Mouse (Mus musculus): ENCODE results near the gene Wbp1l.
"Not testable (repeated sequence)": the region's sequence is repeated elsewhere in the genome, so short reads cannot be mapped to it uniquely, and the experiment has no call there.

Wbp1l gene

DNA sequence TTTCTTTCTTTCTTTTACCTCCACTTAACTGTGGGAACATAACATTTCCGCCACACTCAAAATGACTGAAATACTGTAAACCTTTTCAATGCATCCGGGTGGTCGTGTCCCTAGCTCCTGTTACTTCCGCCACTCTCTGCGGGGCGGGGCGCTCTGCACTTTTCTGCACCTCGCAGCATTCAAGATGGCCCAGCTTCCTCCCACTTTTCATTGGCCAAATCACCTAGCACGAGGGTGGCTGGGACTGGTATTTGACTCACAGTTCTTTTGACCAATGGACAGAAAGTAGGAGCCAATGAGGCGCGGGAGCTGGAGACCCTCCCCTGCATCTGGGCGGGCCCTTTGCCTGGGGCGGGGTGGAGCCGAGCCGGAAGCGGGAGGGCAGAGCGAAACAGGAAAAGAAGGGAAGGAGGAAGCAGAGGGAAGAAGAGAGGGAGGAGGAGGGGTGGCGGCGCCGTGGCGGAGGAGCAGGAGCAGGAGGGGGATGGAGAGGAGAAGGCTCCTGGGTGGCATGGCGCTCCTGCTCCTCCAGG, at the start of gene Wbp1l:
Gene Wbp1l, plus strand, starts transcription at position 365 of the 533 bp plus-strand sequence.
- peak; percentile 80 to 94 for DNase-seq (ENCODE audit: low spot score in 2 of 2)

DNA sequence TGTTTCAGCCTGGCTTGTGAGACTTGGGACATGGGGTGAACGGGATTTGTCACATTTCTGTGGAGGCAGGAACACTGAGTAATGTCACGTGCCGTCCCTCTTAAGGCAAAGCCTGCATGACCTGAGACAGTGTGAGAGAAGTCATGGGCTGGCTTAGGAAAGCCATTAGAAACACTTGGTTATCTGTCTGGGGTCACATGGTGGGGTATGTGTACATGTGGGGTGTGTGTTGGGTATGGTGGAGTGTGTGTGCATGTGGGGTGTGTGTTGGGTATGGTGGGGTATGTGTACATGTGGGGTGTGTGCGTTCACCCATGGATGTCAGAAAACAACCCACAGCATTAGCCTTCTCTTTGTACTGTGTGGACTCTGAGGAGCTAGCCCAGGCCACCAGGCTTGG, 48.5 kb upstream of the Wbp1l start:
- no peak for DNase-seq (ENCODE audit: low spot score in 2 of 2)

DNA sequence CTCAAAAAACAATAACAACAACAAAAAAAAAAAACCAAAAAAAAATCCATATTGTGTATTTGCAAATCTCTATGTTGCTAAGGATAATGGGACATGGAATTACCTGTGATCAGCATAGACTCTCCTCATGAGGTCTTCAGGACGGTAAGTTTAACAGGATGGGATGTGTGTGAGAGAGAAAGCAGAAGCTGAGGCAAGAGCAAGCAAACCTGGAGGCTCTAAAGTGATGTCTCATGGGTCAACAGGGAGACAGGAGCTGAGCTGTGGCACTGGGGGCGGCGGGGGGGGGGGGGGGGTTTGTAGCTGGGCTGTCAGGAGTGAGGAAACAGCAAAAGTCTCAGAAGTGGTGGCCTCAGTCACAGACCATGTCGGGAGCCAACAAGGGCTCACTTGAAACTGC, 46.4 kb upstream of the Wbp1l start:
- no peak for DNase-seq (ENCODE audit: low spot score in 2 of 2)

DNA sequence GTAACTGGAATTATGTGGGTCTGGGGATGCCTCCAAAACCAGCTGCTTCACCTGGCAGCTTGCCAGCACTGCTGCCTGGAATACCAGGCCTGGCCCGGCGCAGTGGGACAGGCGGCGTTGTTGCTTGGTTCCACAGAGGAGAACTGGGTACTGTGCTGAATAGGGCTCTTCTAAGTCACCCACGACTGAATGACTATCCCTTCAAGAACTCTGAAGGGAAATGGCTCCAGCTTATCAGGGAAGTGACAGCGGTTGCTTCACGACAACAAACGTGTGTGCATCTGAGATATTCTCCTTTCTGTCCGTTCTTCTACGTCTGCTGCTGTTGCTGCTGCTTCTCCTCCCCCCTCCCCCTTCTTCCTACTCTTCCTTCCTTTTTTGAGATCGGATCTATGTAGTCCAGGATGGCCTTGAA, 45.3 kb upstream of the Wbp1l start:
- peak in 1 of 2 experiments; percentile 64 for DNase-seq (ENCODE audit: low spot score in 2 of 2)

DNA sequence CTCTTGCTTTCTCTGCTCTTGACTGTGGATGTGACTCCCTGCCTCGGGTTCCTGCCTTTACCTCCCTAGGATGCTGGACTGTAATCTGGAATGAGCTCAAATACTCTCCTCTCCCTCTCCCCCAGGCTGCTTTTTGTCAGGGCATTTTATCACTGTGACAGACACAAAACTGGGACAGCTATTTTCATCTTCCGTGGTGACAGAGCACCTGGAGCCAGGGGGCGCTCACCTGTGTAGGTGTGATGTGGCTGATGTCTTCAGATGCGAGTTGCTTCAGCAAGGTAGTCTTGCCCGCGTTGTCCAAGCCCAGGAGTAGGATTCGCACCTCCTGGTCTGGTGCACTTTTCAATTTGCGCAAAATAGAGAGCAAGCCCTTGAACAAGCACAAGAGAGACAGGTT, 40.9 kb upstream of the Wbp1l start:
- no peak for DNase-seq (ENCODE audit: low spot score in 2 of 2)

DNA sequence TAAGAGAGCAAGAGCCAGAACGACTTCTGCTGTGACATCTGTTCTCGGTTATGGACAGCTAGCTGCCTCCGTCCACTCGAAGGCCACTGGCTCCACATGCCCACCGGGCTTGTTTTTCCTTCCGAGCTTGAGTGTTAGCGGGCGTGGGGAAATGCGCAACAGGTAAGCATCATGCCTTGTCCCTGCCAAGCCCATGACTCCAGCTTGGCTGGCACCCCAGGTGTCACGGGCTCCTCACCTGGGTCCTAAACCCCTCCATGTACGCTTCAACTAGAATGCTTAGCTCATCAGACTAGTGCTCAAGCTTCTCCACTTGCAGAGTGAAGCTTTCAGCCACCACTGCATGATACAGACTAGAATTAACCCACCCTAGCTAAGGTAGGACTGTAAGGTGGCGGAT, 40.3 kb upstream of the Wbp1l start:
- DNase-seq (ENCODE audit: low spot score in 2 of 2), result peak in 1 of 2 experiments; percentile 11

DNA sequence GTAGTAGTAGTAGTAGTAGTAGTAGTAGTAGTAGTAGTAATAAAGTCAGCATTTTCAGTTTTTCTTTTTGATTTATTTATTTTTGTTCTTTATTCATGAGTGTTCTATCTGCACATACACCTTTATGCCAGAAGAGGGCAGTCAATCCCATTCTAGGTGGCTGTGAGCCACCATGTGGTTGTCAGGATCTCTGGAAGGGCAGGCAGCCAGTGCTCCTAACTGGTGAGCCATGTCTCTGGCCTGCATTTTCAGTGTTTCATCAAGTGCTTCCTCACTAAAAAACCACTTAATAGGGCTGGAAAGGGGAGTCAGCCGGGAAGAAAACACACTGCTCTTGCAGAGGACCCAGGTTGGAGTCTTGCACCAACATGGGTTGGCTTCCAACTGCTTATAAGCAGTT, 36.8 kb upstream of the Wbp1l start:
- DNase-seq (ENCODE audit: low spot score in 2 of 2), result peak in 1 of 2 experiments; percentile 53

DNA sequence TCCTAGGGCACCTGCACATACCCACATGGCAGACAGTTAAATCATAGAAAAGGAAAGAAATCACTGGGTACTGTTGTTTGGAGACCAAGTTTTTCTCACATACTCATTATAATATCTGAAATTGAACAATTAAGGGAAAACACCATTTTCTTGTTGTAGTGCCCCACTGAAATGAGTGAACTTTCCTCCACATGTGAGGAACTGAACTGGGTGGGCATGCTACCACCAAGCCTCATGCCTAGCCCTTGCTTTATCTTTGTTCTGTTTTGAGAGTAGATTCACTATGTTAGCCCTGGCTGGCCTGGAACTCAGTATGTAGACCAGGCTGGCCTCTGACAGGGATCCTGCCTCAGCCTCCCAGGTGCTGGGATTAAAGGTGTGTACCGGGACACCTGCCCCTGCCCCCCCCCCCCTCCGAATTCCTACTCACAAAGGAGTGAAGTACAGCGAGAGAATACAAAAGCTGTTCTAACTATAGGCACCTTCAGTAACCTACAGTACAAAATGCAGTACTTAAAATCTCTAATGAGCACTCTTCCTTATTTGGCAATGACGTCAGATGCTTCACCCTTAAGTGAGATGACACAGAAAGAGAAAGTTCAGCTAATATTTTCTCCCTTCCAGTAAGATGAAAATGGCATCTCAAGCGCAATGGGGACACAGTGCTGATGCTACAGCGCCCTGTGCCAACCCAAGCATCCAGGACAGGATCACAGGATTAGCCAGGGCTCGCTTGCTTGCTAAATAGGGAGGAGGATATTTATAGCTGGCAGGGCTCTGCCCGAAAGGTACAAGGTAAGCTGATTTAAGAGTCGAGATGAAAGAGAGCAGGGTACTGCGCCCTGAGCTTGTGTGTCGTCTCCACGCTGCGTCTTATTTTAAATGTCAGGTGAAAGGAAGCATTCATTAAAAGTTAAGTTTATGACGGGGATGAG, 36.0 kb upstream of the Wbp1l start:
- DNase-seq (ENCODE audit: low spot score in 2 of 2), result no peak

DNA sequence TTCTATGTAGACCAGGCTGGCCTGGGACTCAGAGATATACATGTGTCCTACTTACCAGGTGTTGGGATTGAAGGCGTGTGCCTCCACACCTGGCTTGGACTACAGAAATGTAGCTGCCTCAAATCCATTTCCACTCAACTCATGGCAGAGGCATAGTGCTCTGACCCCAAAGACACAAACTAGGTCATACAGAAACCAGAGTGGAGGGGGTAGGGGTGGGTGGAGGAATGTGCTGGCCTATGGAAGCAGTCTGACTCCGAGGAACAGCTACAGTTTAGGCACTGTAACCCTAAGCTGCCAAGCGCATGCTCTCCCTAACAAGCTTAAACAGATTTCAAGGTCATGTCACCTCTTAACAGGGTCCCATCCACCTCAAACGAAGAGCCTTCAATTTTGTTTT, 35.3 kb upstream of the Wbp1l start:
- no peak for DNase-seq (ENCODE audit: low spot score in 2 of 2)

DNA sequence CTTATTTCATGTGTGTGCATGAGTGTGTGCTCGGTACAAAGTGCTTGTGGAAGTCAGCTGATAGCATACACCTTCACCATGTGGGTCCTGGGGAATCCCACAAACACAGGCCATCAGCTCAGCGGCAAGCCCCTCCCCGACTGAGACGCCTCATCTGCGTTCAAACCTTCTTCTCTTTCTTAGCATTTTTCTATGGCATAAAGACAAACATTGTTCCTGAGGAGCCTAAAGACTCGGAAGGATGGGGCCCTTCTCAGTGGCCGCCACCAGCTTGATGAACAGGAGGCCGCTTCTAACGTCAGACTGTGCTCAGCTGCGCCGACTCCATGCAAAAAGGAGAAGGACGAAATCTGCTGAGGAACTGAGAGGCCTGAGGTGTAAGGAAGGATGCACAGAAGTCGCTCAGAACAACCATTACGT, 34.8 kb upstream of the Wbp1l start:
- DNase-seq (ENCODE audit: low spot score in 2 of 2), result no peak

DNA sequence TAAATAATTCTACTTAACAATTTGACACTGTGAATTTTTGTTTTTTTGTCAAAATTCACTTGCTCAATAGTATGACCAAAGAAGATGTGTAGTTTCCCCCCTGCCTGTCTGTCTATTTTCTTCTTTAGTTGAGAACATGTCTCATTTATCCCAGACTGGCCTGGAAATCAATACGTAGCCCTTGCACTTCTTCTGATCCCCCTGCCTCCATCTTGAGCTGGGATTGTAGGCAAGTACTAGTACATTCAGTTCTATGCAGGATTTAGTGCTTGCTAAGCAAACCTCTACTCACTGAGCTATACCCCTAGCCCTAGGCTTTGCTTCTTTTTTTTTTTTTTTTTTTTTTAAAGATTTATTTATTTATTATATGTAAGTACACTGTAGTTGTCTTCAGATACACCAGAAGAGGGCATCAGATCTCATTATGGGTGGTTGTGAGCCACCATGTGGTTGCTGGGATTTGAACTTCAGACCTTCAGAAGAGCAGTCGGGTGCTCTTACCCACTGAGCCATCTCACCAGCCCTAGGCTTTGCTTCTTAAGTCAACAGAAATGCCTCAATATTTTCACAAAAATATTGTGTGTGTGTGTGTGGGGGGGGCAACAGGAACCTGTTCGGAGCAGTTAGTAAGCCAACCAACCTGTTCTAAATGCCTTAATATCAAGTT, 27.5 kb upstream of the Wbp1l start:
- DNase-seq (ENCODE audit: low spot score in 2 of 2), result not testable (repeated sequence)

DNA sequence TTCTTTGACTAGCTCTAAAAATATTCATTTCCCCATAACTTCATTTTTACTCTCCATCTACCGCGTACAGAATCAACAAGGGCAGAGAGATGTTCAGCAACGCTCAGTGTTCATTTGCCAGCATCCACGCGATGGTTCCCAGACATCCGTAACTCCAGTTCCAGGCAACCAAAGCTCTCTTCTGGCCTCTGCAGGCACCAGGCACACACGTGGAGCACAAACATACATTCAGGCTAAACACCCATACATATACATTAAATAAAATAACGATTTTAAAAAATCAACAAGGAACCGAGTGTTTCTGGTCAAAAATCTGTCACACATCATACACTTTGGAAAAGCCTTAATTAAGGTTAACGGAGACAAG, 27.0 kb upstream of the Wbp1l start:
- DNase-seq (ENCODE audit: low spot score in 2 of 2), result no peak

DNA sequence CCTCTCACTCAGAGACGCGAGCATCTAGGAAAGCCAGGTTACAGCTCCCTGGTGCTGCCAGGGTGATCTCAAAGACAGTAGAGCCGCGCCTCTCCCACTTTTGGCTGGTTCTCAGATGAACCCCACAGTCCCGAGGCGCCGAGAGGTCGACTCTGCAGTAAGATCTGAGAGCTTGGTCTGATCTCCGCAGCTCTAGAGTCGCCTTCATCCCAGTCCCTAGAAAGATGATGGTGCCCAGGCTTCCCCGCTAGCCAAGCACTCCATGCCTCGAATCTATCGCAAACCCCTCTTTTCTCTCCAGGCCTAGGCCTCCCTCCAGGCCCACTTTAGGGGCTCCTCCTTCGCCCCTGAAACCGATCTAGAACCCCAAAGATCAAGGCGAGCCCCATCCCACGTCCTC, 26.3 kb upstream of the Wbp1l start:
- DNase-seq (ENCODE audit: low spot score in 2 of 2), result no peak

DNA sequence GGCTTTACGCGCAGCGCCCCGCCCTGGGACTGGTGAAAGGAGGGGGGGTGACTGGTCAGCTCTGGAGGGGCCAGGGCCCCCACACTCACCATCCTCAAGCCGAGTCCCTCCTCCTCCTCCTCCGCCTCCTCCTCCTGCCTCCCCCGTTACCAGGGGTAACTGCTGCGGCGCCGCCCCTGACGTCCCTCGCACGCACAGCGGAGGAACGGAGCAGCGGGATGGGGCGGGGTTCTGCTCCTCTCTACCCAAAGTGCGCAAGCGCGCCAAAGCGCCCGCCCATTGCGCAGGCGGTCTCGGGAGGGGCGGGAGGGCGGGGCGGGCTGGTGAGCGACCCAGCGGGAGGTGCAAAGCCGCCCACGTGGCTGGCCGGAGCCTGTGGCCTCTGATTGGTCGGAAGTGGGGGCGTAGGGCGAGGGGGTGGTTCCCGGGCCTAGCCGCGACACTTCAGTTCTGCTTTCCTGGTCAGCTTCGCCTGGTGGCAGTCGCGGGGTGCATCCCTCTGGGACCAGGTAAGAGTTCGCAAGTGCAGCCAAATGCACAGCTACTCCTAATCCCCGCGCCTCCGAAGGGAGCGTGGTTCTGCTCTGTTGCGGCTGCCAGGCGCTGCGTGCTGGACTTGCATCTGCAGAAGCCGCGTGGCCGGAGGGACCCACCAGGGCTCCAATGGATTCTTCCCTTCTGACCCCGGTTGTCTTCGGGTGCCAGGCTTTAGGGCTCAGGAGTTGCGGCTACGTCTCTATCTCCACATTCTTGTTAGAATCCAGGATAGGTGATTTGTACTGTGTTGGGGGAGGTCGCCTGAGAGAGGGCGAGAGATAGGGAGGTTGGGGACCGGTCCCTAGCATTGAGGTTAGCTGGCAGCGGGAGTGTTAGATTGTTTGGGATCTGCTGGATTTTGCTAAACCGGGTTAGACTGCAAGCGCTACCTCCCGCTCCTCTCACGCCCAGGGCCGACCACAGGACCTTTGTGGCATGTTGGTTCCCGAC, 25.6 kb upstream of the Wbp1l start, which contains the start of the genes Arl3 and Sfxn2:
Gene Arl3, minus strand, starts transcription at position 248 of the 987 bp plus-strand sequence.
Gene Sfxn2, plus strand, starts transcription at position 415 of the 987 bp plus-strand sequence.
- DNase-seq (ENCODE audit: low spot score in 2 of 2), result peak; percentile 87 to 95

DNA sequence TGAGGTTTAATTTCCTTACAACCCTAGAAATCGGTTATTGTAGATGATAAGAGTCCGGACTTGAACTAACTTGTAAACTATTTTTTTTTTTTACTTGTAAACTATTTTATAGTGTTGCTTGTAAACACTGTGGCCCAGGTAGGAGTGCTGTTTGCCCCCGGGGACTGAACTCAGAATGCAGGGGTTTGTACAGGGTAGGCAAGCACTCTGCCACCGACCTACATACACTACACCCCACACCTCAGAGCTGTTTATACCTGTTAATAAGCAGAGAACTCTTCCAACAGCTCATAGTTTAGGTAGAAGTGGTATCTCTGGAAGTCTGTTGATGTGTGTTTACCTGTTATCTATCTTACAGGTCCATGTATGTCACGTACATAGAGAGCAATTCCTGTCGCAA, 24.9 kb upstream of the Wbp1l start:
- DNase-seq (ENCODE audit: low spot score in 2 of 2), result no peak

DNA sequence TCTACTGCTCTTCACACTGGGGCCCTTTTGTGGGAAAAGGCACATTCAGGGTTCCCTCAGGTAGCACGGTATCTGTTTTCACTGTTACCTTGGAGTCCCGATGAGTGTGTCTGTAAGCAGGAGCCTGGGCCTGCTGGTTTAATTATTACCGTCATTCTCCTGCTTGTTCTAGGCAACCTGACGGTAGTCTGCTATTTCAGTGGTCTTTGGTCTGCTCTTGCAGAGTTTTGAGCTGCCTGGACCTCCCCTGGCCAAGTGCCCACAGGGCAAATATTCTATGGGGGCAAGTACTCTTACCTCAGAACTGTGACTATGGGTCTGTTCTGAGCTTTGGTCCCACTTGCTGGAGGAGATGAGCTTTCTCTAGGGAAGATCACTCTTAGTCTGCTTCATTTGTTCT, 23.7 kb upstream of the Wbp1l start:
- DNase-seq (ENCODE audit: low spot score in 2 of 2), result no peak

DNA sequence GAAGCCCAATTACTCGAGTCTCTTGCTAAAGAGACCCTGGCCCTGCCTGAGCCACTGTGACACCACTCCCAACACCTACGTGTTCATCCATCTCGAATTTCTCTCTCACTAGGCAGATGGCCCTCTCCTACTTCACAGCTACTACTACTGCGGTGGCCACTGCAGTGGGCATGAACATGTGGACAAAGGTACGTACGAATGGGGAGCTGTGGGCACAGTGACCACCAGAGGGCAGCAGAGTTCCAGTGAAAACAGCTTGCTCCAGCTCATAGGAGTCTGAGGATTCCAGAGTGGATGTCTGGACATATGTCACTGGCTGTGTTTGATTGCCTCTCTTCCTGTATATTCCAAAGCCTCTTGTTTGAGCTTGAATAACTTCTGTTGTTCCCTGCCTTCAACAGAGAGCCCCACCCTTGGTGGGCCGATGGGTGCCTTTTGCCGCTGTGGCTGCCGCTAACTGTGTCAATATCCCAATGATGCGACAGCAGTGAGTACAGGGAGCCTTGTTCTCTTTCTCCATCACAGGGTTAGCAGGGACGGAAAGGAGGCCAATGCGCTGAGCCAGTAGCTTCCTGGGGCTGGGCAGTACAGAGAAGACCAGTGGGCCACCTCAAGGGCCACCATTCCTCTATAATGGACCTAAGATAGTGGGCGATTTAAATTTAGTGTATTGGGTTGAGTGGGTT, 10.9 kb upstream of the Wbp1l start:
- peak; percentile 76 to 87 for DNase-seq (ENCODE audit: low spot score in 2 of 2)

DNA sequence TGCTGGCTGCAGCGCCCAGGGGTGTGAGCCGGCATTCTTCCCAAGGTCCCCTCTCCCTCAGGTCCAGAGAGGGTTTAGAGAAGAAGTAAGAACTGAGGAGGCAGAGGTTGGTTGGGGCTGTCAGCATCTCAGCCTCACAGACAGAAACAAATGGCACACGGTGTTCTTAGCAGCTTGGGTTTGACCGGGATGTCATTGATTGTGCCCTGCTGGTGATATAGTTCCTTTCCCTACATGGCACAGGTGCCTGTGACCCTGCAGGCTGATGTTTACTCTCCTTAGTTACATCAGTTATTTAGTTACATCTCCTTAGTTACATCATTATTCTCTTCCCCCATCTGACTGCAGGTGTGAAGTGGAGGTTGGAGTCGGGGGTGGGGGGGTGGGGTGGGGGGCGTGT, 7.3 kb upstream of the Wbp1l start:
- DNase-seq (ENCODE audit: low spot score in 2 of 2), result no peak

DNA sequence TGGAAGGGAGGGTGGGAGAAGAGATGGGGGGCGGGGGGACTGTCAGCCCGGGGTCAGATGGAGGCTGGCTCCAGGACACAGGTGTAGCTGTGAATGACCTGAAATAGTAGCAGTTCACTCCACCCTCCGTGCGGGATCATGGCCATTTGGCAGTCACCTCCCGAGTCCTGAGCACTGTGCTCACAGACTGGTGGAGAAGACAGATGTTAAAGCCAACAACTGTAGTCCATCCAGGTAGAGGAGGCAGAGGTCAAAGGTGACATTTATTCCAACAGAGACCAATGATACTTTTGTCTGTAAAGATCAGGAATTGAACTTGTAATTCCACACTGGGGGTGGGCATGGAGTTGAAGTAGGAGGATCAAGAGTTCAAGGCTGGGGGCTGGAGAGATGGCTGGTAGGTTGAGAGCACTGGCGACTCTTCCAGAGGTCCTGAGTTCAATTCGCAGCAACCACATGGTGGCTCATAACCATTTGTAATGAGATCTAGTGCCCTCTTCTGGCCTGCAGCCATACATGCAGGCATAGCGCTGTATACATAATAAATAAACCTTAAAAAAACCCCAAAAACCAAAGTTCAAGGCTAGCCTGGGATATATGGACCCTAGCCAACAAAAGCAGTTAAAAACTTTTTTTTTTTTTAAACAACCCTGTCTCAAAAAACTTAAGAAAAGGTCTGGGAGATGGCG, 6.0 kb upstream of the Wbp1l start:
- DNase-seq (ENCODE audit: low spot score in 2 of 2), result no peak

DNA sequence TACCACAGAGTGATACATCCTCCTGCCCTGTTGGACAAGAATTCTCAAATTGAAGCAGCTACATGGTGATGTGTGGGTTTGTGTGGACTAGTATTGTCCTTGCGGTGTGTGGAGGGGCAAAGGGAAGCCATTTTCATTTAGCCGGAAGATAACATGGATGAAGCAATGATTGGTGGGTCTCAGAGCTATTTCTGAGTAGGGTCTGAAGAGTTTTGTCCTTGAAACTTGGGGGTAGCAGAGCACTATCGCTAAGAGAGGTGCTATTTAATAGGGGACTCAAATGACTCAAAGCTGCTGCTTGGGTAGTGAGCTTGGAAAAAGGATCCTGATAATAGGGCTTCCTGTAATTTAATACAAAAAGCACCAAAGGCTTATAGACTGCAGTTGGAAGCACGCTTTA, 697 bp upstream of the Wbp1l start:
- no peak for DNase-seq (ENCODE audit: low spot score in 2 of 2)
